Mouse (Mus musculus) midbrain, embryonic 14.5 days (tissue): ENCODE measurements around the gene Hoxd8. TPM values are rescaled to one million over a fixed set of nuclear protein-coding genes. Genes with fewer than 3 reads are reported as not detected.
A peak's percentile ranks its signal among the peaks of the same experiment; 100 is the strongest.

Experiments
- ATAC-seq: fragments of 200-750 bp; cut with Nextera tagmentation; 2 replicates; pipeline ENCODE4 v1.8.0; 2017; ENCODE audit warnings: moderate number of reproducible peaks, moderate library complexity; ENCODE audit not compliant: low FRiP score, low TSS enrichment
- DNase-seq: peaks from one replicate; pipeline ENCODE4 v3.0.0-alpha.2; 2015
- H3K27ac ChIP-seq: fragments of 300-500 bp; sonication (generic); replicated peaks from 2 replicates; pipeline ENCODE4 v1.5.1; 2014; ENCODE audit warnings: mild to moderate bottlenecking, low read depth, low read length, moderate library complexity
- H3K27me3 ChIP-seq: fragments of 300-500 bp; sonication (generic); 2 replicates; pipeline ENCODE4 v1.6.1; 2014; ENCODE audit warnings: low read length, control low read depth, mixed read lengths; ENCODE audit not compliant: control insufficient read depth, insufficient read depth
- H3K36me3 ChIP-seq: fragments of 300-500 bp; sonication (generic); 2 replicates; pipeline ENCODE4 v1.6.1; 2014; ENCODE audit warnings: low read length, control low read depth; ENCODE audit not compliant: control insufficient read depth, insufficient read depth
- H3K4me1 ChIP-seq: fragments of 300-500 bp; sonication (generic); 2 replicates; pipeline ENCODE4 v1.6.1; 2014; ENCODE audit warnings: mild to moderate bottlenecking, antibody characterized with exemption, low read length, control low read depth; ENCODE audit not compliant: control insufficient read depth, insufficient read depth
- H3K4me2 ChIP-seq: fragments of 300-500 bp; sonication (generic); 2 replicates; pipeline ENCODE4 v1.6.1; 2014; ENCODE audit warnings: mild to moderate bottlenecking, low read length, moderate library complexity
- H3K4me3 ChIP-seq: fragments of 300-500 bp; sonication (generic); replicated peaks from 2 replicates; pipeline ENCODE4 v1.5.1; 2014; ENCODE audit warnings: low read depth, low read length
- H3K9ac ChIP-seq: fragments of 300-500 bp; sonication (generic); replicated peaks from 2 replicates; pipeline ENCODE4 v1.6.1; 2014; ENCODE audit warnings: mild to moderate bottlenecking, low read length, moderate library complexity
- H3K9me3 ChIP-seq: fragments of 300-500 bp; sonication (generic); 2 replicates; pipeline ENCODE4 v1.6.1; 2016; ENCODE audit warnings: low read length, control low read depth, mixed read lengths; ENCODE audit not compliant: control insufficient read depth
- WGBS: fragments of 180-500 bp; shearing (Covaris S2); extraction: QIAGEN DNeasy Blood & Tissue Kit; methylation state at CpG from one replicate; pipeline ENCODE4 v1.1.7; 2014; 5-methylcytosine and 5-hydroxymethylcytosine counted together
- polyA plus RNA-seq: library from polyadenylated mRNA; unstranded; fragments of >200 nt; fragmentation: Nextera tagmentation; extraction: Ambion mirVana; gene quantifications from 2 replicates; pipeline ENCODE4 v1.2.1, GENCODE M21; 2014

Hoxd8 gene
- polyA plus RNA-seq, 1 experiment from 2014 or later: not detected

DNA sequence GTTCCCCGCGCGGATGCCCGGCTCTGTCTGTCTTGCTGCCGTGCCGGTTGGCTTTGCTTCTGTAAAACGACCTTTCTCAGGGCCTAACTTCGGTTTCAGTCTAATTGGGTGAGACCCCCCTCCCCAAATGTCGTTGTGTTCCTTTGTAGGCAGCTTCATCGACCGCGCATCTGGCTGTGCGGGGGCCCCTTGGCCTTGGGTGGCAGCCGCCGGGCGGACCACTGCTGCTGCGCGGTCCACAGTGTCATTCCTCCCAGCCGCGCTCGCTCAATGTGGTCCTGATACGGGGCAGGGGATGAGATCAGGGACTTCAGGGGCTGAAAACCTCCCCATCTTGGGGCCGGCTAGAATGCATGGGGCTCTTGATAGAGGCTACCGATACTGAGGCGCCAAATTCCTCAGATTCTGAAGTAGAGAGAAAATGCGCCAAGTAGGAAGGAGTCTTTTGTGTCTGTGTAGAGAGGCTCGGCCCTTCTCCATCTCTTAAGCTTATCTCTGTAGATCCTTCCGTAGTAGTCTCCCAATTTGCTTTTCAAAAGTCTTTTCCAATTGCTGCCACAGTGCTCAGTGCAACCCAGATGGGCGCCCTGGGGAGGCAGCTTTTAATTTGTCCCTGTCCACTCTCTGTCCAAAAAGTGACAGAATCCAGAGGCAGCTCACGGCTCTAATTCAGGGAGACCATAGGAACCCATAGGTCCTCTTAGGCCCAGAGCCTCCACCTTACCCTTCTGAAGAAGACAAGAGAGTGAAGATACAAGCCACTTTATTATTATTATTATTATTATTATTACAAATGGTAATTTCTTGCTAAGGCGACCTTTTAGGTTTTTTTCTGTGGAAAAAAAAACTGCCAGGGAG lies 16.5 kb upstream of the Hoxd8 start:
- Histone ChIP-seq H3K4me3 (no peak overlapping the region), H3K9me3 (no peaks in the 10 kb centered on the region; the same call in 1 of the 2 replicates), H3K36me3 (no peaks in the 10 kb centered on the region), H3K27ac (no peak overlapping the region), H3K4me1 (no peaks in the 10 kb centered on the region), H3K4me2 (no peak overlapping the region), H3K27me3 (peaks cover 95% of the 10 kb centered on the region), H3K9ac (no peak overlapping the region)
- WGBS: 1% methylated on average over 31 of the region's 31 CpGs
- DNase-seq (no peak), ATAC-seq (no peak)

GRCm38 (mm10) chr2:74688795-74689573 lies 15.4 kb upstream of the Hoxd8 start:
- DNase-seq (no peak), ATAC-seq (no peak)
- 3% methylated on average over 12 of the region's 12 CpGs for WGBS

GRCm38 (mm10) chr2:74689574-74690337 lies 14.7 kb upstream of the Hoxd8 start:
- H3K4me1 ChIP-seq: no peaks in the 10 kb centered on the region
- peaks cover 95% of the 10 kb centered on the region for H3K27me3 ChIP-seq
- DNase-seq (no peak), ATAC-seq (no peak)
- H3K9ac ChIP-seq: no peak overlapping the region
- H3K4me3 ChIP-seq: no peak overlapping the region
- H3K27ac ChIP-seq: no peak overlapping the region
- H3K36me3 ChIP-seq: no peaks in the 10 kb centered on the region
- H3K9me3 ChIP-seq: no peaks in the 10 kb centered on the region; the same call in 1 of the 2 replicates
- no peak overlapping the region for H3K4me2 ChIP-seq
- 1% methylated on average over 24 of the region's 24 CpGs for WGBS

More at GRCm38 (mm10) chr2:74688795-74689573, 15.4 kb upstream of the Hoxd8 start:
- no peak overlapping the region for H3K9ac ChIP-seq
- H3K9me3 ChIP-seq: no peaks in the 10 kb centered on the region; the same call in 1 of the 2 replicates
- no peak overlapping the region for H3K4me2 ChIP-seq
- peaks cover 95% of the 10 kb centered on the region for H3K27me3 ChIP-seq
- H3K36me3 ChIP-seq: no peaks in the 10 kb centered on the region
- H3K4me3 ChIP-seq: no peak overlapping the region
- H3K4me1 ChIP-seq: no peaks in the 10 kb centered on the region
- no peak overlapping the region for H3K27ac ChIP-seq

- WGBS: 8% methylated on average over 8 of the region's 8 CpGs
Observed at GRCm38 (mm10) chr2:74690338-74690716, 14.1 kb upstream of the Hoxd8 start.

DNA sequence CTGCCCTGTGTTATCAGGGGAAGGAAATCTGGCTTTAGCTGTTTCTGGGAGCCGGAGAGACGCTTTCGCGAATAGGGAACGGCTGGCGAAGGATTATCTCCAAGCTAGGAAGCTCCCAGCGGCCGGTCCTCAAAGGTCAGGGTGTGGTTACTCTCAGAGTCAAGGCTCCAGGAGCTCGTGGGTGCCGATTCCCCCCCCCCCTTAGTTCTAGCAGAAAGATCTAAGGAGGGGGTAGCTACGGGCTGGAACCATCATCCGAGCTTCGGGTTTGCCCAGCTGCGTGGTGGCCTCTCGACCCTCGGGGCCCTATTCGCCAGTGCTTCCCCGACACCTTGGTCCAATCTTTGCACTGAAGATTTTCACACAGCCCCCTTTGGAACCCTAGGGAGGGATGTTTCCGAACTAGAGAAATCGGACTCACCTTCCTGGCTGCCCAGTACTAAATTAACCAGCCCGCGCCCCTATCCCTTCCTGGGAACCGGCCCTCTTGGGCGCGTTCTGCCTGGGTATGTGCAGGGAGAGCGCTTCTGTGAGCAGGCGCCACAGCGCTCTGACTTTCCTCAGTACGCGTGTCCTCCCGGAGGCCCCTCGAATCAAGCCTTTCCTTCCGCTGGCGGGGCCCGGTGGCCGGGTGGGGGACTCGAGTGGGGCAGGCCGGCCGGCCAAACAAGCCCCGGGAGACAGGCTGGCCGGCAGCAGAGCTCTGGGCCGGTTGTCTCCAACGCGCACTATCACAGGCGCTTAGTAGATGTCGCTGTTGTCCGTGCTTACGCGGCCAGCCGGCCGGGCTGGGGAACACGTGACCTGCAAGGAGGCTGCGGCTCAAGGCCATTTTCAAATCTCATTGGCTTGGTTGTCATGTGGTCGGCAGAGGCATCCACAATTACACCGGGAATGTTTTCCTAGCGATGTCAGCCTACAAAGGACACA lies 13.1 kb upstream of the Hoxd8 start, which contains the start of gene Hoxd10:
Gene Hoxd10, plus strand, starts transcription at position 903 of the 930 bp plus-strand sequence.
- peak; percentile 27; the same call in 1 of the 2 replicates for ATAC-seq
- 1% methylated on average over 56 of the region's 56 CpGs for WGBS
- H3K4me1 ChIP-seq: no peaks in the 10 kb centered on the region
- no peak within 1 kb of the TSS for H3K9ac ChIP-seq
- DNase-seq: no peak
- H3K4me2 ChIP-seq: no peak within 1 kb of the TSS
- no peaks in the 10 kb centered on the region; the same call in 1 of the 2 replicates for H3K9me3 ChIP-seq
- no peaks in the 10 kb centered on the region for H3K36me3 ChIP-seq
- no peak within 1 kb of the TSS for H3K27ac ChIP-seq
- H3K27me3 ChIP-seq: peaks cover 96% of the 10 kb centered on the region
- H3K4me3 ChIP-seq: no peak within 1 kb of the TSS

More at GRCm38 (mm10) chr2:74690338-74690716, 14.1 kb upstream of the Hoxd8 start:
- H3K36me3 ChIP-seq: no peaks in the 10 kb centered on the region
- DNase-seq (no peak), ATAC-seq (no peak)
- H3K9ac ChIP-seq: no peak overlapping the region
- H3K9me3 ChIP-seq: no peaks in the 10 kb centered on the region; the same call in 1 of the 2 replicates
- H3K4me2 ChIP-seq: no peak overlapping the region
- peaks cover 95% of the 10 kb centered on the region for H3K27me3 ChIP-seq
- no peaks in the 10 kb centered on the region for H3K4me1 ChIP-seq
- H3K27ac ChIP-seq: no peak overlapping the region
- no peak overlapping the region for H3K4me3 ChIP-seq

GRCm38 (mm10) chr2:74691995-74692807 lies 12.2 kb upstream of the Hoxd8 start:
- H3K27ac ChIP-seq: no peak overlapping the region
- H3K4me3 ChIP-seq: no peak overlapping the region
- WGBS: 4% methylated on average over 35 of the region's 35 CpGs
- H3K36me3 ChIP-seq: no peaks in the 10 kb centered on the region
- DNase-seq (no peak), ATAC-seq (no peak)
- peaks cover 96% of the 10 kb centered on the region for H3K27me3 ChIP-seq
- H3K9ac ChIP-seq: no peak overlapping the region
- no peaks in the 10 kb centered on the region for H3K4me1 ChIP-seq
- H3K9me3 ChIP-seq: no peaks in the 10 kb centered on the region; the same call in 1 of the 2 replicates
- H3K4me2 ChIP-seq: no peak overlapping the region

- no peaks in the 10 kb centered on the region; the same call in 1 of the 2 replicates for H3K9me3 ChIP-seq
- ATAC-seq: no peak
- H3K4me2 ChIP-seq: no peak overlapping the region
- H3K4me3 ChIP-seq: no peak overlapping the region
- peaks cover 96% of the 10 kb centered on the region for H3K27me3 ChIP-seq
- H3K4me1 ChIP-seq: no peaks in the 10 kb centered on the region
- no peak for DNase-seq
- no peak overlapping the region for H3K9ac ChIP-seq
- H3K36me3 ChIP-seq: no peaks in the 10 kb centered on the region
- under 1% methylated on average over 20 of the region's 20 CpGs for WGBS
- no peak overlapping the region for H3K27ac ChIP-seq
Observed at GRCm38 (mm10) chr2:74692808-74693431, 11.5 kb upstream of the Hoxd8 start.
